Mouse (Mus musculus) stomach, postnatal 0 days (tissue): ENCODE results near the gene Aspscr1.

Experiments used
- CTCF ChIP-seq: IDR thresholded peaks from 2 replicates; pipeline ENCODE4 v1.5.1; 2016; ENCODE audit warnings: antibody characterized with exemption, low read depth, mild to moderate bottlenecking, moderate library complexity
- EP300 ChIP-seq: optimal IDR thresholded peaks from 2 replicates; pipeline ENCODE3; 2016; ENCODE audit warnings: antibody characterized with exemption

- TF ChIP-seq EP300 = no peak
- no peak for TF ChIP-seq CTCF
These were observed 40.9 kb upstream of the Aspscr1 start for GRCm38 (mm10) chr11:120631726-120632448.
